Mouse (Mus musculus): ENCODE results near the gene Palmd.

Palmd gene

GRCm38 (mm10) chr3:116968540-116968997, at the start of gene Palmd:
Gene Palmd (minus strand): TSS chr3:116968987.
- no peak for DNase-seq

GRCm38 (mm10) chr3:117010182-117010581, 41.4 kb upstream of the Palmd start:
- no peak for DNase-seq

GRCm38 (mm10) chr3:117007340-117007739, 38.6 kb upstream of the Palmd start:
- DNase-seq: no peak

- no peak for DNase-seq
Observed at GRCm38 (mm10) chr3:117006636-117007035, 37.8 kb upstream of the Palmd start.

- DNase-seq: no peak
Observed at GRCm38 (mm10) chr3:117003379-117003778, 34.6 kb upstream of the Palmd start.

GRCm38 (mm10) chr3:117001686-117002485, 33.1 kb upstream of the Palmd start:
- DNase-seq: no peak

GRCm38 (mm10) chr3:116993011-116993410, 24.2 kb upstream of the Palmd start:
- DNase-seq: no peak

- DNase-seq: no peak
Observed at GRCm38 (mm10) chr3:116991180-116991579, 22.4 kb upstream of the Palmd start.

- DNase-seq: no peak
Observed at GRCm38 (mm10) chr3:116988221-116988620, 19.4 kb upstream of the Palmd start.

GRCm38 (mm10) chr3:116986451-116986850, 17.7 kb upstream of the Palmd start:
- DNase-seq: no peak

- no peak for DNase-seq
Observed at GRCm38 (mm10) chr3:116985741-116986140, 17.0 kb upstream of the Palmd start.

- DNase-seq: no peak
Observed at GRCm38 (mm10) chr3:116985042-116985455, 16.3 kb upstream of the Palmd start.

GRCm38 (mm10) chr3:116981811-116982575, 13.2 kb upstream of the Palmd start:
- no peak for DNase-seq

GRCm38 (mm10) chr3:116969786-116970185, 999 bp upstream of the Palmd start:
- DNase-seq: no peak

- DNase-seq: no peak
Observed at GRCm38 (mm10) chr3:116969003-116969402, 216 bp upstream of the Palmd start.

GRCm38 (mm10) chr3:116967967-116968366, 820 bp downstream of the Palmd start, which contains the start of gene 4930455H04Rik:
Gene 4930455H04Rik (plus strand): TSS chr3:116968267.
- DNase-seq: no peak

- no peak for DNase-seq
Observed at GRCm38 (mm10) chr3:116967436-116967835, 1.4 kb downstream of the Palmd start.

GRCm38 (mm10) chr3:116966800-116967199, 2.0 kb downstream of the Palmd start:
- no peak for DNase-seq

GRCm38 (mm10) chr3:116966225-116966624, 2.6 kb downstream of the Palmd start:
- no peak for DNase-seq

- DNase-seq: no peak
Observed at GRCm38 (mm10) chr3:116964426-116964825, 4.4 kb downstream of the Palmd start.

- no peak for DNase-seq
Observed at GRCm38 (mm10) chr3:116963213-116963612, 5.6 kb downstream of the Palmd start.

GRCm38 (mm10) chr3:116961354-116962142, 7.2 kb downstream of the Palmd start:
- DNase-seq: no peak

- DNase-seq: no peak
Observed at GRCm38 (mm10) chr3:116960414-116960813, 8.4 kb downstream of the Palmd start.

All from cerebellum, adult 11 months (tissue).